Mouse (Mus musculus) megakaryocyte, embryonic 14.5 days (primary cell): ENCODE measurements around the gene Mical2. TPM values are rescaled to one million over a fixed set of nuclear protein-coding genes. Genes with fewer than 3 reads are reported as not detected.

Source experiments
- H3K27me3 ChIP-seq: replicated peaks from 2 replicates; pipeline ENCODE3; 2012; ENCODE audit warnings: inconsistent platforms
- H3K36me3 ChIP-seq: replicated peaks from 2 replicates; pipeline ENCODE3; 2012; ENCODE audit warnings: low read length, inconsistent platforms, mixed read lengths
- H3K4me1 ChIP-seq: 2 replicates; pipeline ENCODE4 v1.6.1; 2012; ENCODE audit warnings: inconsistent platforms
- H3K4me3 ChIP-seq: replicated peaks from 2 replicates; pipeline ENCODE3; 2012; ENCODE audit warnings: moderate library complexity, mild to moderate bottlenecking, inconsistent platforms
- H3K9me3 ChIP-seq: 2 replicates; pipeline ENCODE4 v1.6.1; 2012; ENCODE audit warnings: inconsistent platforms
- FLI1 ChIP-seq: IDR thresholded peaks from 2 replicates; pipeline ENCODE4 v1.6.1; 2012; ENCODE audit warnings: low read length, inconsistent platforms, mixed read lengths
- GATA1 ChIP-seq: IDR thresholded peaks from 3 replicates; pipeline ENCODE4 v1.6.1; 2012; ENCODE audit warnings: mixed read lengths, low read length, inconsistent platforms, borderline replicate concordance
- polyA plus RNA-seq: library from polyadenylated mRNA; stranded (reverse); fragments of >175 nt; gene quantifications from 2 replicates; pipeline ENCODE4 v1.2.3, GENCODE M21; 2012; ENCODE audit warnings: low replicate concordance; ENCODE audit not compliant: insufficient read depth

Gene Mical2
- polyA plus RNA-seq, 1 experiment: 0.22 TPM

DNA sequence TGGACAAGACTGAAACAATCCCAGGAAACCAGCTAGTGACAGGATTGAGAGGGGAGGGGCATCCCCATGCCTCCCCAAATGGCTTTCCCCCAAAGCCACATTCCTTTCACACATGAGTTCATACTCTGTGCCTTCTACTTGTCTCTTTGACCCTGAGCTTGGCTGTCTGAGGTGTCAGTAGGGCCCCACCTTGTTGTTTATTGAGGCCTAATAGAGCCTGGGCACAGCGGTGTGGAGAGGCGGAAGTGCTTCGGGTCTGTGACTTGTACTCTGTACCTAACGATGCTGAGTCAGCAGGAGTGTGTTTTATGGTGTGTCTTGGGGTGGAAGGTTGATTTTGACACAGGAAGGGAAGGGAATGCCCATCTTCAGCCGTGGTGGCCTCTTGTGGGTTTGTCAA lies 26.4 kb downstream of the Mical2 start:
- peaks cover 35% of the 10 kb centered on the region for H3K27me3 ChIP-seq
- no peak overlapping the region for H3K4me3 ChIP-seq
- no peaks in the 10 kb centered on the region; the same call in 1 of the 2 replicates for H3K9me3 ChIP-seq
- TF ChIP-seq GATA1: no peak
- no peak for TF ChIP-seq FLI1
- peaks cover 6% of the 10 kb centered on the region; the same call in 1 of the 2 replicates for H3K4me1 ChIP-seq
- H3K36me3 ChIP-seq: no peaks in the 10 kb centered on the region

DNA sequence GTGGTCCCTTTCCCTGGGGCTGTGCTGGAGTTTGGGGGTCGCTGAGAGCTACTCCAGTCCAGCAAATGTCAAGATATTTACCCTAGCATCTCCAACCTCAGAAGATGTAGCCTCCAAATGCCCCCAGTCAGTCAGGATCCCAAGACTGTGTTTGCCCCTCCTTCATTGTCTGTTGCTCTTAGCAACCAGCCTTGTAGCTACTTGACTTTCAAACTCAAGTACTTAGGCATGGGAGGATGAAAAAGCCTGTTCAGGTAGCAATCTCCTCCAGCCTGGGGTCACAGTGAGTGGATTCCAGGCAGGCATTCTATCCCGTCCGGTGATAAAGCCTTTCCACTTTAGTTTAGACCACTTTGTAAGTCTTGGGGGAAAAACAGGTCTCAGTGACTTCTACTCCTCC lies 28.6 kb downstream of the Mical2 start:
- H3K9me3 ChIP-seq: no peaks in the 10 kb centered on the region; the same call in 1 of the 2 replicates
- peaks cover 6% of the 10 kb centered on the region; the same call in 1 of the 2 replicates for H3K4me1 ChIP-seq
- no peak overlapping the region for H3K4me3 ChIP-seq
- TF ChIP-seq FLI1: no peak
- TF ChIP-seq GATA1: no peak
- H3K36me3 ChIP-seq: no peaks in the 10 kb centered on the region
- peaks cover 34% of the 10 kb centered on the region for H3K27me3 ChIP-seq

DNA sequence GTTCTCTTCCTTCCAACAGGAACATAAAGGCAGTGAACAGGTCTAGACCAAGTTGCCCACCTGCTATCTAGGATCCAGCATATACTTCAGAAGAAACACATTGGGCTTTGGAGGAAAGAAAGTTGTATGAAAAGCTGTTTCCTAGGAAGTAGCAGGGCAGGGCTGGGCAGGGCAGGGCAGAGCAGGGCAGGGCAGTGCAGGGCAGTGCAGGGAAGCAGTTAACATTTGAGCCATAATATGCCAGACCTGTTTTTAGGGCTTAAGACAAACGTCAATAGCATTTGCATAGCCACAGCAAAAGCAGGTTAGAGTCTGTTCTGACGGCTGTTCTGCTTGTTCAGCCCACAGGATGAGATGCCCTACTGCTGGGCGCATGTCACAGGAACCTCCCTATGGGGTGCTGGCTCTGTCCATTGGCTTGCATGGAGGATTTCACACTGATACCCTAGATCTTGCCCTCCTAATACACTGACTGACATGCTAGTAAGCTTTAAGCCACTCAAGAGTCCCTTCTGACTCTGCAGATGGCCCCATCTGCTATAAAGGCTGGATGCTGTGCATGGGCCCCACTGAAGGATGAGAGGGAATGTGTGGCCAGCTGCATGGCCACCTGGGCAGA lies 29.7 kb downstream of the Mical2 start:
- Histone ChIP-seq H3K4me1 (peaks cover 6% of the 10 kb centered on the region; the same call in 1 of the 2 replicates), H3K9me3 (no peaks in the 10 kb centered on the region; the same call in 1 of the 2 replicates), H3K4me3 (no peak overlapping the region), H3K36me3 (no peaks in the 10 kb centered on the region), H3K27me3 (peaks cover 31% of the 10 kb centered on the region)
- no peak for TF ChIP-seq FLI1
- TF ChIP-seq GATA1: no peak

DNA sequence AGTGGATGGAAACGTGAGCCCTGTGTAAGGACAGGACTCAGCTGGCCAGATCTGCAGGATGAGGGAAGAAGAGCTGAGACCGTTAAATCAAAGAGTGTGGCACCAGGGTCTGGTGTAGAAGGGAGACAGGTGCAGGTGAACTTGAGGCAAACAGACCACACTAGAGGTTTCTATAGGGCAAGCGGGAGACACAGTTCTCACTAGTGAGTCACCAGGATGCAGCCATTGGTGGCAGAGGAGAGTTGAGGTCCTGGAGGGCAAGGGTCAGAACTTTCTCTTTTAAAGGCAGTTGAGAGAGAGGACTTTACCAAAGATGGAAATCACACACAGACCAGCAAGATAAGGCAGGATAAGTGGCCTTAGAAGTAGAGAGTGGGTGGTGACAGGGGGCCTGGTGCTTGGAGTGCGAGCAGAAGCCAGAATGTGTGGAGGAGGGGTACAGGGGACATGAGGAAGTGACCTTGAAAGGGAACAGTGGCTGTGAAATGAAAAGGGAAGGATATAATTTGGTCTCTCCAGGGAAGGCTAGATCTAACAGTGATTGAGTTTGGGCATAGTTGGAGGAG lies 32.8 kb downstream of the Mical2 start:
- no peaks in the 10 kb centered on the region; the same call in 1 of the 2 replicates for H3K9me3 ChIP-seq

DNA sequence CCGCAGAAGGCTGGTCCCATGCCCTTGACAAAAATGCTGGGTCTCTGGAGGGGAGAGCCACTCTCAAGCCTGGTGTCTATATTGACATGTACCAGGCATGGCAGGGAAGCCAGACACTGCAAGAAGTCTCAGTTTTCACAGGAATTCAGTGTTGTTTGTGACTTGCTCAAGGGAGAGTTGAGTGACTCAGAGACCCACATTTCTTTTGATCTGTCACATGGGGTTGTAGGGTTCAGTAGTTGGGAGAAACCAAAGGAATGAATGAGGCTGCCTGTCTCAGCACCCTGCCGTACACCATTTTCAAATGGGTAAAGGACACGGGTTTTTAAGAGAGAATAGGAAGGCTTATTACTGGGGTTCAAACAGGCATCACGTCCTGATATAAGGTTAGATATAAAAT lies 33.6 kb downstream of the Mical2 start:
- no peaks in the 10 kb centered on the region; the same call in 1 of the 2 replicates for H3K9me3 ChIP-seq
- no peak overlapping the region for H3K4me3 ChIP-seq
- peaks cover 19% of the 10 kb centered on the region for H3K27me3 ChIP-seq
- no peaks in the 10 kb centered on the region for H3K36me3 ChIP-seq
- H3K4me1 ChIP-seq: no peaks in the 10 kb centered on the region
- TF ChIP-seq FLI1 (no peak), GATA1 (no peak)

More for the DNA sequence above, 32.8 kb downstream of the Mical2 start:
- Histone ChIP-seq H3K4me3 (no peak overlapping the region), H3K4me1 (no peaks in the 10 kb centered on the region), H3K36me3 (no peaks in the 10 kb centered on the region), H3K27me3 (peaks cover 24% of the 10 kb centered on the region)
- TF ChIP-seq FLI1: no peak
- TF ChIP-seq GATA1: no peak

DNA sequence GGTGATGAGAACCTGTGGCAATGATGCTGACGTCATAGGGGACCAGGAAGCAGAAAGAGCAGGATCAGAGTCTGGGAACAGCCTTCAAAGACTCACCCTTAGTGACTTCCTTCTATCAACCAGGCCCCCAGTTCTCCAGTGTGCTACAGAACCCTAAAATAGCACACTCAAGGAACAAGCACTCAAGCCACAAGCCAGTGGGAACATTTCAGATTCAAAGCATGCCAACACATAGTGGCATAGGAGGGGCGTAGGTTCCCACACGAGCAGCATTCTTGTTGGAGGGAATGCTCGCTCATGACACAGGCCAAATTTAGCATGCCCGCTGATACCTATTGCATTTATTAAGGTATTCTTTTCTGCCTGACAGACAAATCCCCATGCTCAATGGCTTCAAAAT lies 35.5 kb downstream of the Mical2 start:
- H3K4me1 ChIP-seq: no peaks in the 10 kb centered on the region
- peaks cover 12% of the 10 kb centered on the region for H3K27me3 ChIP-seq
- no peaks in the 10 kb centered on the region for H3K36me3 ChIP-seq
- no peak overlapping the region for H3K4me3 ChIP-seq
- no peaks in the 10 kb centered on the region; the same call in 1 of the 2 replicates for H3K9me3 ChIP-seq
- TF ChIP-seq FLI1 (no peak), GATA1 (no peak)

DNA sequence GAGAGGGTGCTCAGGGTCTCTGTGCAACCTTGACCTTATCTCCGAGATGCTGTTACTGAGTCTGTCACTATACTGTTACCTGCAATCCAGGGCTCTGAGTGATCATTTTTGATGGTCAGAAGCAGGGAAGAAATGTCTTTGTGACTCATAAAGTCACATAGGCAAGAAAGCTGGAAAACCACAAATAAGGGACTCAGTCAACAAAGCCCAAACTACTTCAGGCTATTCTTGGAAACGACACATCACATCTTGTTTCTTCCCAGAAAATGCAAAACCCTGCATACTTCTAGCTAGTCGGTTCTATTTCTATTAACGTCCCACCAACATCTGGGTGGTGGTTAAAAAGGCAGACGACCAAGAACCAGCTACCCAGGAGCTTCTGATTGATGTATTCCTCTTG lies 41.6 kb downstream of the Mical2 start:
- H3K27me3 ChIP-seq: peaks cover 7% of the 10 kb centered on the region
- H3K4me1 ChIP-seq: no peaks in the 10 kb centered on the region
- H3K36me3 ChIP-seq: no peaks in the 10 kb centered on the region
- H3K9me3 ChIP-seq: no peaks in the 10 kb centered on the region
- H3K4me3 ChIP-seq: no peak overlapping the region
- no peak for TF ChIP-seq GATA1
- no peak for TF ChIP-seq FLI1

DNA sequence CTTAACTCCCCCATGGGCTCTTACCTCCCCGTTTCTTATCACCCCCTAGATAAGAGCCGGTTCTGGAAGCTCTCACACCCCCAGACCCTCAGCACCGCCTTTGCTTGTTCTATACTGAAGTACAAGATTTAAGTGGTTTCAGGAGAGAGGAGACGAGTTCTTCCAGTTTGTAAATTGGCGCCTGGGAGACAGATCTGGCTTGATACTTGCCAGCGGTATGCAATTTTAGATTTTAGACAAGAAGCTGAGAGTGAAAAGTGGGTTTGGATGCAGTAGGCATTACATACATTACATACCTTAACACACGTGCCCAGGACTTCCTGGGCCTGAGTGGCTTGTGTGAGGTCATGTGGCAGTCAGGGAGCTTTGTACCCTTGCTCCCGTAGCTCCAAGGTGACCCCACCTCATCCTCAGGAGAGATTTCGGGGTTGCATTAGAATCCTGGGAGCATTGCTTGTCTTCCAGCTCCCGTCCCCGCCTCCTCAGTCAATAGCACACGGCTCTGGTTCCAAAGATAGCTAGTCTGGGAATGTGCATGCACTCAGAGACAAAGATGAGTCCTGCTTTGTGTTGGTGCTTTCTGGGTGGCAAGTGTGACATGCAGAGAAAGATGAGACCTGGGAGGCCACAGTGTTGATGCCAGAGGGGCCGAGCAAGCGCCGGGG lies 43.2 kb downstream of the Mical2 start:
- no peaks in the 10 kb centered on the region for H3K36me3 ChIP-seq
- H3K9me3 ChIP-seq: no peaks in the 10 kb centered on the region
- H3K27me3 ChIP-seq: peaks cover 8% of the 10 kb centered on the region
- H3K4me3 ChIP-seq: no peak overlapping the region
- H3K4me1 ChIP-seq: no peaks in the 10 kb centered on the region
- TF ChIP-seq GATA1 (no peak), FLI1 (no peak)

DNA sequence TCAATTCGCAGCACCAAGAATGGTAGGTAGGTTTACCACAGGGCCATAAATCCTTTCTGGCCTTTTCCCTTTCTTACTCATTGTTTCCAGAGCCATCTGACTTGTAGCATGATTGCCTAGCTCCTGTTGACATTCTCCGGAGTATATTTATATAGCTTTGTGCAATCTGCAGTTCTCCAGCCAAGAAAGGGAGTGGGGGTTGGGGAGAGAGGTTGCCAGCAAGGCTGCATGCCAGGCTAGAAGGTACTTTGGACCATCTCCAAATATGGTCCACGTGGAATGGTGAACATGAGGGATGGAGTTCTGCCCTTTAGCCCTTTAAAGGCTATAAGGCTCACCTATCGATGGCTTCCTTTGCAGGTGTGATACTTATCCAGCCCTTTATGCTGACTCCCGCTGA lies 45.2 kb downstream of the Mical2 start:
- Histone ChIP-seq H3K4me3 (no peak overlapping the region), H3K27me3 (peaks cover 7% of the 10 kb centered on the region), H3K9me3 (no peaks in the 10 kb centered on the region), H3K4me1 (no peaks in the 10 kb centered on the region), H3K36me3 (no peaks in the 10 kb centered on the region)
- TF ChIP-seq GATA1: no peak
- no peak for TF ChIP-seq FLI1

DNA sequence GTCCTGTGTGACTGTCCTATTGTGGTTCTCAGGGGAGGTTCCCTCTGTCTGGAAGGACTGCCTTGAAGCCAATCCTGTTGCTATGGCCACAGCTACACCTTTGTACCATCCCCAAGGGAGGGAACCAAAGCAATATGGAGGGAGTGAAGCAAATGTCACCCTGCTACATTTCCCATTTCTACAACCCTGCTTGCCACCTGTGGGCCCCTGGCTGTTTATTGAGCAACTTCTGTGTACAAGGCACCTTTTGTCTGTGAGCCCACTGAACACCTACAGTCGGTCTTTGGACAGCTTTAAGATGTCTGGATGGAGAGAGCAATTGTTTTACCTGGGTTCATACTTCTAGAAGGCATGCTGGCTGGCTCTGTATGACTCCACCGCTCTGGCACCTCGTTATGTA lies 46.0 kb downstream of the Mical2 start:
- TF ChIP-seq GATA1 (no peak), FLI1 (no peak)
- Histone ChIP-seq H3K4me1 (no peaks in the 10 kb centered on the region), H3K36me3 (no peaks in the 10 kb centered on the region), H3K4me3 (no peak overlapping the region), H3K9me3 (no peaks in the 10 kb centered on the region), H3K27me3 (peaks cover 8% of the 10 kb centered on the region)
